Mouse (Mus musculus): ENCODE measurements around the gene Rbm20.

DNA sequence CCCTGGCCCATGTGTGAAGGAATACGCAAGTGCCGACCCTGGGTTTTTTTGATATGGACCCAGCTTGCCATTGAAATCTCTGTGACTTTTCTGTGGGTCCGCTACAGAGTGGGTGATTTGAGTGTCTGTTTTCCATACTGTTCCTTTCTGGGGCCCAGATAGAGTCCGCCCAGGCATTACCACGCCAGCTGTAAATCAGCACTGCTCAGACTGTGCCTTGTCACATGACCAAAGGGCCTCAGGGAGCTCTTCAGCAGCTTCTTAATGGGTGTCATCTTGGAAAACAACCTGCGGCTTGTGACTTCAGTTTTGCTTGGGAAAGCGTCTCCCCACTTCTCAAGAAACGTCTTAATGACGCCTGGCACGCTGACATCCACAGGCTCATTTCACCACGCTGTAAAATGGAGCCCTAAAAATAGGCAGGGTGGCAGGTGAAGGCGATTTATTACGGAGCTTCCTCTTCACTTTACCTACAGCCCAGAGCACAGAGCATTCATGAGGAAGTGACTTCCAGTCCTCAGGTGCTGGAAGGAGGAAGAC lies 71.2 kb downstream of the Rbm20 start:
- TF ChIP-seq CTCF (IDR thresholded peaks at IDR 0.05) (no peak), POLR2A (IDR thresholded peaks at IDR 0.05; ENCODE audit: insufficient read depth, low read depth, low read length) (no peak)

All from heart, adult 2 months (tissue).